Mouse (Mus musculus): ENCODE measurements at regions not wholly inside any gene's neighbourhood (a gene's known extent, or its start where the extent isn't known, plus 50 kb on each side); places are given as distances from the start of the nearest gene placed in this dataset.

- TF ChIP-seq CTCF (IDR thresholded peaks at IDR 0.05; ENCODE audit: borderline replicate concordance, control insufficient read depth, extremely low read depth, insufficient read depth, low read length, poor library complexity) (no peak), POLR2A (IDR thresholded peaks at IDR 0.05; ENCODE audit: control insufficient read depth, extremely low read depth, insufficient read depth, low read length, poor library complexity) (no peak)
Observed at GRCm38 (mm10) chr2:92831784-92832183, 83.1 kb upstream of the Syt13 start.

Data from thymus, adult 2 months (tissue).